Mouse (Mus musculus) naive thymus-derived CD4-positive, alpha-beta T cell, adult 2 months (primary cell): ENCODE data around the gene Mcm5.

Source experiments
- DNase-seq: peaks from one replicate; pipeline ENCODE4 v3.0.0-alpha.2; 2011; ENCODE audit warnings: low read depth

Gene Mcm5

DNA sequence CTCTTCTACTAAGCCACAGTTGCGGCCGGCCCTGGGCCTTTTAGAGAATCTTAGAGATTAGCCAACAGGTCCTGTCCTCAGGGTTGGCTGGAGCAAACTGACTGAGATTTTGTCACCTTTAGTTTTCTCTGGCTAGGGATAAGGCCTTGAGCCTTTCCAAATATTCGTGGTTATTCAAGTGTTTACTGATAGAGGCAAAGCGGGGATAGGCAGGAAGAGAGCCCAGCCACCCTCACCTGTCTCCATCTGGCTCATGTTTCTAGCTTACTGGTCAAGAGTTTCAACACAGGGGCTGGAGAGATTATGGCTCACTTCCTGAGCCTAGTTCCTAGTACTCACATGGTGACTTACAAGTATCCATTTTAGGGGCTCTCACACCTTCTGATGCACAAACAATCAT is 6.4 kb upstream of the Mcm5 start:
- DNase-seq = no peak

DNA sequence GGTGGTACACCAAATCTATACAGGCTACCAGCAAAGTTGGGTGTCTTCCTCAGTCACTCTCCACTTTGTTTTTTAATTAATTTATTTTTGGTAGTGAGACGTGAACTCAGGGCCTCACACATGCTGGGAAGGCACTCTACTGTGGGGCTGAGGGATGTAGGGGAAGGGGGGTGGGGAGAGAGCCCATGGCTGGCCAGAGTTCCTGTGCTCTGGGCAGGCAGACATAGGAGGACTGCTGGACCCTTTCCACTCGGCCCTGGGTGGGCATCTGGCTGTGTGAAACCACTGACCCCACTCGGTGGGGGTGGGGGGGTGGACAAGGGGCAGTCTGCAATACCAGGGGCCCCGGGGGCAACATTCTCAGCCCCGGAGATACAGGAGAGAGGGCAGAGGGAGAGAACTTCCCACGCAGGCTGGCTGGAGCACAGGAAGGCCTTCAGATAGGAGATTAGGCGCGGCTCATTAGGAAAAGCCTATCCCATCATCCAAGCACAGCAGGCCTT is 5.9 kb upstream of the Mcm5 start:
- no peak for DNase-seq

DNA sequence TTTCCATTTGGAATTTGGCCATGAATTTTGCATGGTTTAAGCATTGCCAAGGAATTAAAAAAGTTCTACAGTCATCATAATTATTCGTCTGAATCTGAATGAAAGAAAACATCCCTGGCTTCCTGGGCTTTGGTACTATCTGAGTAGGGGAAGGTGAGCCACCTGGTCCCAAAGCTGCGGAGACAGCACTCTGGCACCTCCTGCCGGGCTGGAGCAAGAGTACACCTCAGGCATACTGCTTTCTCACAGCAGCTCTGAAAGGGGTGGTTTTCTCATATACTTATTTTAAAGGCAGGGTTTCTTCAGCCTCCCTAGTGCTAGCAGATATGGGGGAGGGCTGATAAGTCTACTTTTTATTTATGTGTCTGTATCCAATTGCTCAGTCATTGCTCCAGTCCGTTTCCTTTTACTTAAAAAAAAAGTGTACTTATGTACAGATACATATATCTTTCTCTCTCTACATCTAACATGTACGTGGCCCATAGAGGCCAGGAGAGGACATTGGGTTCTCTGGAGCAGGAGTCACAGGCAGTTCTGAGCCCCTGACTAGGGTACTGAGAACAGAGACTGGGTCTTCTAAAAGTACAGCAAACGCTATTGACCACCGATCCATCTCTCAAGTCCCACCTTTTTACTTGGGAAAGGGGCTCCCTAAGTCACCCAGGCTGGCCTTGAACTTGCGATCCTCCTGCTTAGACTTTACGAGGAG is 688 bp upstream of the Mcm5 start:
- peak; percentile 91 for DNase-seq

DNA sequence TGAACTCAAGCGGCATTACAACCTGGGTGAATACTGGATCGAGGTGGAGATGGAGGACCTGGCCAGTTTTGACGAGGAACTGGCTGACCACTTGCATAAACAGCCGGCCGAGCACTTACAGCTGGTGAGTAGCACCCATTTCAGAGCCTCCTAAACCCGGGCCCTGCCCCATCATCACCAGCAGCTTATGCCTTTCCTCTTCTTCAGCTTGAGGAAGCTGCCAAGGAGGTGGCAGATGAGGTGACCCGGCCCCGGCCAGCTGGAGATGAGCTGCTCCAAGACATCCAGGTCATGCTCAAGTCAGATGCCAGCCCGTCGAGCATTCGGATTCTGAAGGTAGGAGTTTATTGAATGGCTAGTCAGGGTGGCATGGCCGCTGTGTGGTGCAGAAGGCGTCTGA is 724 bp downstream of the Mcm5 start:
- no peak for DNase-seq

DNA sequence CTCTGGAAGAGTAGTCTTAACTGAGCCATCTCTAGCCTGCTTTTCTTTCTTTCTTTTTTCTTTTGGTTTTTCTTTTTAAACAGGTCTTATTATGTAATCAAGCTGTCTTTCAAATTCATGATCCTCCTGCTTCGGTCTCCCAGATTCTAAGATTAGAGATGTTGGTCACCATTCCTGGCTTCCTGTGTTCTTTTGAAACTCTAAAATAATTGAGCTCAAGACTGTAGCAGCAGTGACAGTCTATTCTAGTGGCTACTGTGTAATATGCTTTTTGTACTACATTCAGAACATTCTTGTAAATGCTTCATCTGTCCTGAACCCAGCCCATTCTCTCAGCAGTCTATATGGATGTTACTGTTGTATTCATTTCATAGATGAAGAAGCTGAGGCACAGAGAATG is 9.1 kb downstream of the Mcm5 start:
- no peak for DNase-seq

DNA sequence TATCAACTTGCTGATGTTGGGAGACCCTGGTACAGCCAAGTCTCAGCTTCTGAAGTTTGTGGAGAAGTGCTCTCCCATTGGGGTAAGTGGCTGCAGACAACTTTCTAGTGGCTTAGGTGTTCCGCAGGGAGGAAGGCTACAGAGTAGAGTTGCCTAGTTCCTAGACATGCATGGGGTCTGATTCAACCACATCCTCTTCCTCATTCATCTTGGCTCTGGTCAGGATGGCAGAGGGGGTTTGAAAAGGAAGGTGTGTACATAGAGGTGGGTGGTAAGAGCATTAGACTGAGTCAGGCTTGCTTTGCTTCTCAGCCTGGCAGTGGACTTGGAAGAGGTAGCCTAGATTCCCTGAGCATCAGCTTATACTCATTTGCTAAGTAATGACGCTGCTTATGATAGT is 9.9 kb downstream of the Mcm5 start:
- DNase-seq = no peak

DNA sequence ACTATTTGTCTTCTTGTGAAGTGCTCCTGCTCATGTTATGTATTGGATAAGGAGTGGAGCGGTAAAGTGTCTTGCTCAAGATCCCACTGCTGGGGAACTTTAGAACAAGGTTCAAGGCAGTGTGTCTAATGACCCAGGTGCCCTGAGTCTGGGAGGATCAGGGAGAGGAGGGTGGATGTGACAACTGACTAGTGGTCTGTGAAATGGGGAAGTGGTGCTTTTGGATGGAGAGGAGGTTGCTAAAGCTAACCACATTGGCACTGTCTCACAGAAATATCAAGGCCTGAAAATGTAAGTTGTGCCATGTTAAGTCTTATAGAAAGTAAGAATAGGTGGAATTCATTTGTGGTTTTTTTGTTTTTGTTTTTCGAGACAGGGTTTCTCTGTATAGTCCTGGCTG is 10.4 kb downstream of the Mcm5 start:
- no peak for DNase-seq

DNA sequence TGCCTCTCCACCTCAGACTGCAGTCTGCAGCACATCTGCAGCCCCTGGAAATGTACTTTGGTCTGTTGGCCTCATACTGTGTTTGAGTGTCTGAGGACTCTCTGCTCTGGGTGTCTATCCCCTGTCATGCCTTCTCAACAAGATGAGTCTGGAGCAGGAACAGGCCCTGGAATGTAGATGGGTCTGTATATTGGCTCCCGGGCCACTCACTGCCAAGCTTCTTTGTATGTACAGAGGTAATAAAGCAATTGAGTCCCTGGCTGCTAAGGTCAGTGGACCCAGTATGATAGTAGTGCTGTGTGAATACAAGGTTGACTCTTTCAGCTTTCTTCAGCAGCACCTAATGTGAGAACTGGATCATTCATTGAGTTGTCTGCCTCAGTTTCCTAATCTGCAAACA is 18.0 kb downstream of the Mcm5 start:
- no peak for DNase-seq

DNA sequence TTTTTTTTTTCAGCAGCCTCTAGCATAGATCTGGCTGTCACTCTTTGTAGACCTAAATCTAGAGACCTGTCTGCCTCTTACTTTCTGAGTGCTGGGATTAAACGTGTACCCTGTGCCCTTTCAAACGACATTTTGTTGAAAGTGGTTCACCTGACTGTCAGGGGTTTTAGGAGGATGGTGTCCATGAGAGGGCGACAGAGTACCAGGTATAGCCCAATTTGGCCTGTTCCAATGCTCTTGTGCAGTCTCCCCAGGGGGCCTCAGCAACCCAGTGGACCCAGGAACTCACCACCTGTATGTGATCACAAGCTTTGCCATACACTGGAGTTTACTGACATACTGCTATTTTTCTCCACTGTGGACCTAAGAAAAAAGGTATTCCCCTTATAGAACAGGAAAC is 23.1 kb downstream of the Mcm5 start:
- peak; percentile 29 for DNase-seq

DNA sequence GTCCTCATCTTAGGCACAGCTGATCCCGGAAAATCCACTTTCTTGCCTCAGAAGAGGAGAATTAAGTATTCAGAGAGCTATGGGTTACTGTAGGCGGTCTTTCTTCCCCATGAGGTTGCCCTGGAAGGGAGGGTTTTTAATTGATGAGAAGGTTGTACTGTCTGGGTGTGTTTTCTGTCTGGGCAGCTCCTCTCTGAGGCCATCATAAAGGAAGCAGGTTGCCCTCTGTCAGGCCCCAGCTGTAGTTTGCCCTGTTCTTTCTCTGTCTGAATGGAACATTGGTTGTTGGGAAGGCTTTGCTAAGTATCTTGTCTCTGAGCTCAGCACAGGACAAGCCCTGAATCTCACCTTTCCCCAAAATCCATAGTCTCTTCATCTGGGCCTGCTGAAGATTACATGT is 24.0 kb downstream of the Mcm5 start:
- DNase-seq = no peak

DNA sequence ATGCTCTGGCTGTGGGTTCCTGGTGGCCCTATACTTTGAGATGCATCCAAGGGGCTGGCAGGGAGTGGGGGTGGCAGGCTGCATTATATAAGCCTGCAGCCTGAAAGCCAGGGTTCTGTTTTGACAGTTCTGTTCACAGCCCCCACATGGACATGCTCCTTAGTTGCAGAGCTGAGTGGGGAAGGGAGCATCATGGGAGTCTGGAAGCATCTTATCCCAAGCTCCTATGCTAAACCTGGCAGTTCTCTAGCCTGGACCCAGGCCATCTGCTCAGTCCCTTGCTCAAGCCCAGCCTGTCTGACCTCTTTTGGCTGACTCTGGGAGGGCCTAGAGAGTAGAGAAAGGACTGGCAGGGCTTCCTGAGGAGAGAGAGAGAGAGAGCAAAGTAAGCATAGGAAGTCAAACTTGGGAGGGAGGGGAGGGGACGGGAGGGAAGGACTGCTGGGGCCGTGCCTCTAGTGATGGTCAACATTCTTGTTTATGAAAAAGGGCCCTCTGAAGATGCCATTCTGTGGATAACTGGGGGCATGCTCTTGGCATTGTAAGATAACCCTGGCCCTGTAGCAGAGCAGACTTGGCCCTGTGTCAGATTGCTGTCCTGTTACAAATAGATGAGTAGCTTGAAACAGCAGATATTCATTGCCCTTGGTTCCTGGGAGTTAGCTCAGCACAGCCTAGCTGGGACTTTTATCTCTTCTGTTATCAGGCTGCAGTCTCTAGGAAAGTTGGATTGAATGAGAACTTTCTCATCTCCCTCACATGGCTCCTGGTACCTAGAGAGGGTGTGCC is 25.4 kb downstream of the Mcm5 start:
- no peak for DNase-seq

DNA sequence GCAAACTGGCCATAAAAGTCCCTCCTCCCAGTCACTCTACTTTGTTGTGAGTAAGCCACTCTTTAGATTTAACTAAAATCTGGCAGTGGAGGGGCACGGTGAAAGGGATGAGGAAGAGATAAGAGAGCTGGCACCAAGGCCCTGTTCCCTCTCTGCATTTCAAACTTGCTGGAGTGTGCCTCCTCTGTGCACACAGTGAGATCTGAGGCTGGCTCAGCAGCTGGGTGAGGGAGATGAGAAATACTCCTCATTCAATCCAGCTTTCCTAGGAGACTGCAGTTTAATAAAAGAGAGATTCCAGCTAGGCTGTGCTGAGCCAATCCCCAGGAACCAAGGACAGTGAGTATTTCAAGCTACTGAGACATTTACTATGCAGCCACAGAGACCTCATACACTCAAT is 26.4 kb downstream of the Mcm5 start:
- no peak for DNase-seq

DNA sequence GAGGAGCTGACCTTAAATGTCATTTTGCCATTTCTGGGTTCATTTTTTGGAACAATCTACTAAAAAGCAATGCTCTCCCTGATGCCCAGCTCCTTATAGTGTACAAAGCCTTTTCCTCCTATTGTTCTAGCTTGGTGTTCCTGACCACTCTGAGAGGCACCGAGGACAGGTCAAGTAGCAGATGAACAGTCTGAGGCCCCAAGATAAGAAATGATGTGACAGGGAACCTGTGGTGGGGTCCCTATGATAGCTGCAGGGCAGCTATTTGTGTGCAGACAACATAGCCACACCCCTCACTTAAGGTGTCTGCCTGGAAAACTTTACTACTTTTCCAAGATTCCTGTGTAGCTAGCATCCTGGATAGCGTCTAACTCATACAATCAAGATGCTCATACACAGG is 26.9 kb downstream of the Mcm5 start:
- DNase-seq = no peak

DNA sequence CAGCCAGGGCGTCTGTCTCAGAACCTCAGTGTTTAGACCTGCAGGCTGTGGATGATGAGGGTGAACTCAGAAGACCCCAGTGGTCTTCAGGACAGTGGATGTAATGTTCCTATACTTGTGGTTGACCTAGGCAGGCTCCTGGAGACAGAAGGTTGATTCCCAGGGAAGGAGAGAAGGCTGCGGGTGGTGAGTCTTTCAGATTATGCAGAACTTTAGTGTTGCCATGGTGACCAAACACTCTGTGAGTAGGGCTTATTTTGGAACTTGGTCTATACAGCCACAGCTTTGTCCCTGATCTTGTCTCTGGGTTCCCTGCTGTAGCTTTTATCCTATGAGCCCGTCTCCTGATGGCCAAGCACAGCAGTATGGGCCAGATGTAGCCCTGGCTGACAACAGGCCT is 28.2 kb downstream of the Mcm5 start:
- DNase-seq = no peak

DNA sequence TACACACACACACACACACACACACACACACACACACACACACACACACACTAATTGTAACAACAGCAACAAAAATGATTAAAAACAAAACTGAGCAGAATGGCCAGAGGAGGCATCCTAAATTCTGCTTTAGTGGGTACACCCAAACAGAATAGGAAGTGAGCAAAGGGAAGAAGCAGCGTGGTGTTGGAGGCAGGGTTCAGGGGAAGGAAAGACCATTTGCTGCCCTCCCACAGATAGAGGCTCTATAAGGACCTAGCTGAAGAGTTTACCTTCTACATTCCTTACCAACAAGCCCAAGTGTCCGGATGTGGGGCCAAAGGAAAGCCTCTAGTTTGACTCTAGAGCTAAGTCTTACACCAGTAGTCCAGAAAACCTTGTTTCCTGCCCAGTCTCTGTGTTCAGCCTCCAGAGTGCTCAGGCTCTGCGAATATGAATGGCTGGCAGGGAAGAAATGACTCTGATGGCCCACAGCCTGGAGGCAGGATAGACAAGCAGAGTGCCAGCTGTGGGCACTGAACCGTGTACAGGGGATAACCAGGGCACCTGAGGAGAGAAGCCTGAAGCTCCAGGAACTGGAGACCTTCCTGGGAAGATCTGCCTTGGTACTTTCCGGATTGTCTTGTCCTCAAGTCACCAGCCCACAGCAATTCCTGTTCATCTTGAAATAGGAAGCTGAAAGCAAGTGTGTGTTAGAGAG is 41.7 kb downstream of the Mcm5 start:
- DNase-seq = no peak

DNA sequence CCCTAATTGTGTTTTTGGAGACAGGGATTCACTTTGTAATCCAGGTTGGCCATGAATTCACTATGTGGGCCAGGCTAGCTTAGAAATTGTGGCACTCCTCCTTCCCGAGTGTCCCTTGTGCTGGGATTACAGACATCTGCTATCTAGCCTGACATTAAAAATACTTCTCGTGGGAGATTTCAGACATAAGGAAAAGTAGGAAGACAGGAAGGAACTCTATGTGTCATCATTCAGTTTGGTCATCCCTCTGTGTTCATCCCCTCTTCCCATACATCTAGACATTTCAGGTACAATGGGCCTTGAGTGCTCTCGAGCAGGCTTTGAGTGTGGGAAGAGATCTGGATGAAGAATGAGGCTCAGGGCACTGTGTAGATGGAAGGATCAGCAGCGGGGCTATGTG is 42.4 kb downstream of the Mcm5 start:
- no peak for DNase-seq

DNA sequence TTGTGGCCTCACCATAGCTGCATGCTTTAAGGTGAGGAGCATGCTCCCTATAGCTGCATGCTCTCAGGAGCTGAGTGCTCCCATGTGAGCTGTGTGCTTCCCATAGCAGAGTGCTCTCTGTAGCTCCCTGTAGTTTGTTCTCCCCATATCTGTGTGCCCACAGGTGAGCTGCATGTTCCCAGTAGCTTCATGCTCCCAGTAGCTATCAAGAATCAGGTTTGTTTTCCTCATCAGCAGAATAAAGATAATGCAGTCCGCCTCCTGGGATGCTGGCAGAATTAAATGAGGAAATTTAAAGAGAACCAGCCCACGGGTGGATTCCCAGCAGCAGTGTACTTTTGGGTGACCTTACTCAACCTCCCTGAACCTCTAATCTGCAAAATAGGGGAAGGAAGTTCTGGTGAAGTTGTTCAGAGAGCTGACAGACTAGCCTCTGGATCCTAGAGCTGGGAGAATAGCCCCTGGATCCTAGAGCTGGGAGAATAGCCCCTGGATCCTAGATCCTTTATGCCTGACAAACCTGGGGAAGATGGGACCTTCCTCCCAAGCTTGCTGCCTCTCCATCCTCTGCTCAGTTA is 43.2 kb downstream of the Mcm5 start:
- DNase-seq = no peak

DNA sequence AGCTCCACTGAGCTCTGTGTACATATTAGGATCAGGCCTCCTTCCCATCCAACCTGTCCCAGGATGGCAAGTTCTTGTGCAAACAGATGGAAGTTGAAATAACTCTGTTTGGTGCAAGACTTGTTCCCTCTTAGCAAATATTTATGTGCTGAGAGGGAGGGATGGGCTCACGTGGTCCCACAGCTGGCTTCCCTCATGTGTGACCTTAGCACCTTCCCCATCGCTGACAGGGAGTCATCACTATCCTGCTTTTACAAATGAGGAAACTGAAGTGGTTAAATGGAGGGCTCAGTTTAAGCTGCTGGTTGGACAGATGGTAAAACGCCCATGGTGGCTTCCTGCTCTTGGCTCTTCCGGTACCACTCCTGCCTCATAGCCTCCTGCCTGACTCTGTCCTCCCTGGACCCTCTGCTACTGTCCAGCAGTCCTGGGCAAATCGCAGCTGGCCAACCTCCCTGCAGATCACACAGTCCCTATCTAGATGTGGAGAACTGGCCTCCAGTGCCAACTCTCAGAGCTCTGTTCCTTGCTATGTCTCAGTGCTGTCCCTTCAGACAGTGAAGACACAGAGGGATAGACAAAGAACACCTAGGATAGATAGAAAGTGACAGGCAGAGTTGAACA is 45.6 kb downstream of the Mcm5 start:
- no peak for DNase-seq

DNA sequence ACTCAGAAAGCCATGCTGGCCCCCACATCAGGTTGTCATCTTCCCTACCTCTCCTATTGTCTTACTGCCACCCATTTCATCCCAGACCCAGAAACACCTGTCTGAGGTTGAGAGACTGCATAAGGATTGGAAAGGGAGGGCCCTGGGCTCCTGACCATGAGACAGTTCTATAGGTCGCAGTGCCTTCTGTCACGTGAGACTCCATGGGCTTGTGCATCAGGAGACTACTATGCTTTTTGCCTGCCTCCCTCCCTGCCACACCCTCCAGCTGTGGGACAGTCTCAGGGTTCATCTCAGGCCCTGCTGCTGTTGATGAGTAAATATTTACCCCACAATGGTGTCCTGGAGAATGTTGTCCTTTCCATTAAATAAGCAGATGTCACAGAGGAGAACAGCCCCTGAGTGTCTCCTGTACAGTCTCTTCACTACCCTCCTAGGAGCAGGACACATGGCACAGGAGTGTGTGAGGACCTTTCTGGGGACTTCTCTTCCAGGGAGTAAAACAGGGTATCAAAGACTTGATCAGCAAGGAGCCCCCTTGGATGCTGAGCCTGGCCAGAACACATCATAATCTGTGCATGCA is 46.5 kb downstream of the Mcm5 start:
- no peak for DNase-seq

DNA sequence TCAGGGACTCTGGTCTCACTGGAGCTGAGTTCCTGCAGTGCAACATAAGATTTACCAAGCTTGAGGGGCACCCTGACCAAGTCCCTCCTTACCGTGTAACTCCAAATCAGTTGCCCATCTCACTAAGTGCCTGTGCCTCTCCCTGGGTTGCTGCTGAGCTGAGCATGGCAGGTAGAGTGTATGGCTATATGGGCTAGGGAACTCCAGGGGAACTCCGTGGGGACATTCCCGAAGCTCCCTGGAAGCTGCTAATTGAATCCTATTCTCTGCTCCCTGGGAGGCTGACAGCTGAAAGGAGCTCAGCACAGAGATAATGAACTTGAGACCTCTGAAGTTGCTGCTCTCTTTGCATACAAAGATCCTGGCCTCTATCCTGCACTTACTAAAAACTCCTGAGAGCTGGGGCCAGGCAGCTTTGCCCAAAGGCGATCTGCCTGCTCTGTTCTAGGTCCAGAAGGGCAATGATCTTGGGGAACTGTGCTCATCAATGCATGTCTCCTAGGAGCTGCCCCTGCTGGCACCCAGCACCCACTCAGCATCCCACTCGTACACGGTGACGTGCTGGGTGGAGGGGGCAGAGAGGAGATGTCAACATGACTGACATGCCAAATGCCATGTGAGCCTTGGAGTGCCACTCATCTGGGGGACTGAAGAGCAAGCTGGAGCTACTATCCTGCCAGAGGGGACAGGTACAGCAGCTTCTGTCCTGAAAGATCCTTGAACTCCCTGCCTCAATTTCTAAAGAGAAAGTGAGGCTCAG is 48.3 kb downstream of the Mcm5 start:
- DNase-seq = no peak

DNA sequence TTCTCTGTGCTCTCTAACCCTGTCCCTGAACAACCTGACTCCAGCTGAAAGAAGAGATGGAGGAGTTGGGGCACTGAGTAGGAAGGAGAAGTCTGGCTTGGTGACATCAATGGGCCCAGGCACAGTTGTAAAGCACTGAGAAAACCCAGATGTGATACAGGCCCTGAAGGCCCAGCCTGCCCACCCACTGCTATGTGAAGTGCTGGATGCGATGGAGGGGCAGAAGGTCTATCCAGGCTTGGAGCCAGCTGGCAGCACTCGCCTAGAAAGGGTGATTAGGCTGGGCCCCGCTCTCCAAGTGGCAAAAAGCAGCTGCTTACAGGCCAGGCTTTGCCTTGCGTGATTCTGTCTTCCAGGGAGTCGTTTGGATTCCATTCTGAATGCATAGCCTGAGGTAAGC is 60.0 kb downstream of the Mcm5 start:
- no peak for DNase-seq
